Mouse (Mus musculus) embryonic facial prominence, embryonic 12.5 days (tissue): ENCODE measurements around the gene Gm38100. TPM values are rescaled to one million over a fixed set of nuclear protein-coding genes. Genes with fewer than 3 reads are reported as not detected.

ENCODE experiments used
- ATAC-seq: fragments of 200-750 bp; cut with Nextera tagmentation; 2 replicates; pipeline ENCODE4 v1.8.0; 2017; ENCODE audit not compliant: insufficient number of reproducible peaks, insufficient read depth, low FRiP score, low TSS enrichment
- H3K27ac ChIP-seq: fragments of 300-500 bp; sonication (generic); 2 replicates; pipeline ENCODE4 v1.5.1; 2016; ENCODE audit warnings: mild to moderate bottlenecking
- H3K27me3 ChIP-seq: fragments of 300-500 bp; sonication (generic); 2 replicates; pipeline ENCODE4 v1.6.1; 2016; ENCODE audit warnings: mild to moderate bottlenecking, moderate library complexity
- H3K36me3 ChIP-seq: fragments of 300-500 bp; sonication (generic); 2 replicates; pipeline ENCODE4 v1.6.1; 2016; ENCODE audit warnings: mild to moderate bottlenecking
- H3K4me1 ChIP-seq: fragments of 300-500 bp; sonication (generic); 2 replicates; pipeline ENCODE4 v1.6.1; 2016
- H3K4me2 ChIP-seq: fragments of 300-500 bp; sonication (generic); replicated peaks from 2 replicates; pipeline ENCODE4 v1.6.1; 2016; ENCODE audit warnings: mild to moderate bottlenecking, moderate library complexity
- H3K4me3 ChIP-seq: fragments of 300-500 bp; sonication (generic); 2 replicates; pipeline ENCODE4 v1.5.1; 2016; ENCODE audit warnings: mild to moderate bottlenecking
- H3K9ac ChIP-seq: fragments of 300-500 bp; sonication (generic); 2 replicates; pipeline ENCODE4 v1.6.1; 2016; ENCODE audit warnings: mild to moderate bottlenecking, moderate library complexity
- H3K9me3 ChIP-seq: fragments of 300-500 bp; sonication (generic); 2 replicates; pipeline ENCODE4 v1.6.1; 2016; ENCODE audit warnings: mild to moderate bottlenecking, moderate library complexity
- WGBS: fragments of 180-500 bp; shearing (Covaris S2); methylation state at CpG from one replicate; pipeline ENCODE4 v1.1.7; 2016; 5-methylcytosine and 5-hydroxymethylcytosine counted together
- polyA plus RNA-seq: library from polyadenylated mRNA; unstranded; fragments of >200 nt; fragmentation: Nextera tagmentation; extraction: Ambion mirVana; gene quantifications from 2 replicates; pipeline ENCODE4 v1.2.1, GENCODE M21; 2016

Gm38100 gene
- polyA plus RNA-seq = 0.09 TPM in 1 of 2 replicates, not detected in the other

DNA sequence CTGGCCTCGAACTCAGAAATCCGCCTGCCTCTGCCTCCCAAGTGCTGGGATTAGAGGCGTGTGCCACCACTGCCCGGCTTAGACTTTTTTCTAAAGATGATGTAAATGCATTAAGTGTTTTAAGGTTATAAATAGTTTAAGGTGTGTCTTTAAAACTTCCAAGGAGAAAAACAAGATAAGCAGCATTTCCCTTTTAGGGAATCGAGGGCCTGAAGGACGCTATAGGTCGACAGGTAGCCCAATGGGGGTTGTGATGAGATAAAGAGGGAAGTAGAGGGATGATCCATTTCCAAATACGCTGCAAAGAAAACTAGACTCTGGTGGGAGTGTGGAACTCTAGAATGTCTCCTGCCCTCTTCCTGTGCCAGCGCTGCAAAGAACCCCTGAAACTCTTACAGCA is at the start of gene Gm38100:
TSS of gene Gm38100 (plus strand) at position 301 of the 400 bp plus-strand sequence.
- H3K4me1 ChIP-seq = no peaks in the 10 kb centered on the region
- no peaks in the 10 kb centered on the region for H3K36me3 ChIP-seq
- WGBS = 90% methylated on average over 9 of the region's 9 CpGs
- H3K27me3 ChIP-seq = no peaks in the 10 kb centered on the region
- no peak within 1 kb of the TSS for H3K27ac ChIP-seq
- no peak for ATAC-seq
- H3K4me3 ChIP-seq = no peak within 1 kb of the TSS
- no peak within 1 kb of the TSS for H3K9ac ChIP-seq
- no peaks in the 10 kb centered on the region for H3K9me3 ChIP-seq
- no peak within 1 kb of the TSS for H3K4me2 ChIP-seq

DNA sequence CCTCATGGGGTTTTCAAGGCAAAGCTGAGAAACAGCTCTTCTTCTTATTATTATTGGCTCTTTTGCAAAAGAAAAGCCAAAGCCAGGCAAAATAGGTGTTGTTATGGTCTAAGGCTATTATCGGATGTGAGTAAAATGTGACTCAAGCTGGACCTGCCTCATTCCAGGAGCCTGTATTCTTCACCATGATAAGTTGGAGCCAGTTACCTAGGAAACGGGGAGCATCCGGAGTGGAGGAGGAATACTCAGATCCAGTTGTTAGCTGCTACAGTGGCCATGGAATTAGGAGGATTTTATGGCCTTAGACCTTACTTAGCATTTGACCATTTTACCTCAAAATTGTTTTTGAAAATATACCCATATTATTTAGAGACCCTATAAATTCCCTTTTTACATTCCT is 49.4 kb upstream of the Gm38100 start:
- no peak for ATAC-seq
- 71% methylated on average over 3 of the region's 3 CpGs for WGBS

DNA sequence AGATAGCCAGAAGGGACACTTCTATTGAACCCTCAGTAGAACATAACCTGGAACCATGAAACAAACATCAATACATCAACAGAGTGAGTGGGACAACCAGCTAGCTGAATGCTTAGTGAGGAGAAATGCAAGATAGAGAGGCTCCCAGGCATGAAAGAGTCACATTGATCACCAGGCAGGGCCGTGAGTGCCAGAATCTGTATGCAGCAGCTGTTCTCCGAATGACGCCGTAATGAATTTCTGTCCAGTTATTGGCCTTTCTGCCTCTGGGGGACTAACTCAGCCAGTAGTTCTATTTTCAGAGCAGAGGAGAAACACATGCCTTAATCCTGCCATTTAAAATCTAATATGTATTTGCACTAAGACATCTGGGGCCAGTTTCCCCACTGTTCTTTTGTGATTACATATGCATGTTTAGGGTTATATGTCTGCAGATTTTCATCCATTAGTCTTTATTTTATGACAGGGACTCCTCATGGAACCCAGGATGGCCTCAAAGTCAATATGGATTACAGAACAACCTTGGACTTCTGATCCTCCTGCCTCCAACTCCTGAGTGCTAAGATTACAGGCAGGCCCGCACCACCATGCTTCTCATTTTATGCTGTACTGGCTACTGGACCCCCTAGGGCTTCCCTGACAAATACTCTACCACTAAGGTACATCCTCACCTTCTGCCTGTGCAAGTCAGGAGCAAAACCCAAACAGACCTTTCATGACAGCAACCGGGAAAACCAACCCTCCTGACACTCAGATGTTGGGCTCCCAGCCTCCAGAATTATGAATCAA is 47.9 kb upstream of the Gm38100 start:
- H3K4me1 ChIP-seq = no peaks in the 10 kb centered on the region
- no peak overlapping the region for H3K4me2 ChIP-seq
- no peak for ATAC-seq
- whole genome bisulfite sequencing = 71% methylated on average over 6 of the region's 6 CpGs
- H3K9me3 ChIP-seq = no peaks in the 10 kb centered on the region
- H3K4me3 ChIP-seq = no peak overlapping the region
- H3K27ac ChIP-seq = no peak overlapping the region
- no peaks in the 10 kb centered on the region for H3K27me3 ChIP-seq
- no peaks in the 10 kb centered on the region for H3K36me3 ChIP-seq
- H3K9ac ChIP-seq = no peak overlapping the region

More for the DNA sequence above, 49.4 kb upstream of the Gm38100 start:
- no peaks in the 10 kb centered on the region for H3K4me1 ChIP-seq
- no peak overlapping the region for H3K4me2 ChIP-seq
- no peak overlapping the region for H3K9ac ChIP-seq
- no peaks in the 10 kb centered on the region for H3K27me3 ChIP-seq
- H3K36me3 ChIP-seq = no peaks in the 10 kb centered on the region
- no peaks in the 10 kb centered on the region for H3K9me3 ChIP-seq
- H3K4me3 ChIP-seq = no peak overlapping the region
- no peak overlapping the region for H3K27ac ChIP-seq

DNA sequence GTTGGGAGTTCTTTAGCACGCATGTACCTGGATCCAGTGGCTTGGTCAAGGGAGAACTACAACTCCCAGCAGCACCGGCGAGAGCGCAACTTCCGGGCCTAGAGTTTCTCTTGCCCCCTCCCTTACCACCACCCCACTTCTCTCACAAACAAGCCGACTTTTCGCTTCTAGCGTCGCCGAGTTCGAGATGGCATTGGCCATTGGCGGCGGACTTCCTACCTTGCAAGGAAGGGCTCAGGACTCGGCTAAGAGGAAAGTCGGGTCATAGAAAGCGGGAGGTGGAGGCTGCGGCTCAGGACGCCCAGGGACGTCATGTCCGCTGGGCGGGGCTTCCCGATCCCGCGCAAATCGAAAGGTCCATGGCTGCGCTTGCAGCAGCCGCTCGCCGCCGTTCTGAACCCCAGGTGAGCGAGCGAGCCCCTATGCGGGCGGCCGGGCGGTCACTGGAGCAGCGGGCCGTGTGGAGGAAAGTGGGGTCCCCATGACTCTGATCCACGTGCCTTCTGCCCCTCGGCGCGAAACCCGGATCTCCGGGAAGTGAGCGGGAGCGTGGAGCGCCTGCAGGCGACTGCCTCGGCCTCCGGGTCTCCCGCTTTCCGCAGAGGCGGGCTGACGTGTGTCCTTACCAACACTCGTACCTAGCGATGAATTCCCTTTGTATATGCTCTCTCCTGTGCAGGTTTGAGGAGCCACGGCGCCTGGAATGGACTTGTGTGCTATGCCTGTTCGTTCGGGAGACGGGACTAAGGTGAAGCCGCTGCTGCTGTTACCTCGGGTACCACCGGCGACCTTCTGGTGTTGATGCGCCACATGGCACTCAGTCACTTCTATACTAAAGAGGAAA is 39.5 kb upstream of the Gm38100 start, which contains the start of gene Exo1:
TSS of gene Exo1 (plus strand) at position 129 of the 844 bp plus-strand sequence.
- WGBS = under 1% methylated on average over 60 of the region's 66 CpGs
- ATAC-seq = peak; percentile 94
- peaks cover 15% of the 10 kb centered on the region for H3K36me3 ChIP-seq
- H3K27ac ChIP-seq = peak within 1 kb of the TSS; percentile 88
- H3K4me1 ChIP-seq = peaks cover 21% of the 10 kb centered on the region
- no peaks in the 10 kb centered on the region for H3K27me3 ChIP-seq
- peak within 1 kb of the TSS; percentile 63 for H3K4me2 ChIP-seq
- H3K4me3 ChIP-seq = peak within 1 kb of the TSS; percentile 75
- H3K9ac ChIP-seq = peak within 1 kb of the TSS; percentile 69
- no peaks in the 10 kb centered on the region for H3K9me3 ChIP-seq

DNA sequence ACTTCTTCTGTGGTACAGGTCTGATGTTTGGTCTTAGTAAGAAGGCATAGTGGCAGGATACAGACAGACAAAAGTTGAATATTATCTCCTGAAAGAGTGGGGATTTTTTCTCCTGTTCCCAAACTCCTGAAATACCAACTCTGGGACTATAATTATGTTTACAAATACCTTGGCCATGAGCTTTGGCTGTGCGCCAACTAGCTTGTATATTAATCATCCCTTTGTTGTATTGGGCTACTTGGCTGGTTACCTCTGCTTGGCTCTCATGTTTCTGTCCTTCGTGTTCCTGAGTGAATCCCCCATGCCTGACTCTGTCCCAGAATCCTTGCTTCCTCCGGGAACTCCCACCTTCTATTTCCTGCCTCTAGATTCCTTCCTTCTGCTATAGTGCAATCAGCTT is 36.7 kb upstream of the Gm38100 start:
- no peak for ATAC-seq
- WGBS = 80% methylated on average over 3 of the region's 3 CpGs
- H3K36me3 ChIP-seq = peaks cover 31% of the 10 kb centered on the region

DNA sequence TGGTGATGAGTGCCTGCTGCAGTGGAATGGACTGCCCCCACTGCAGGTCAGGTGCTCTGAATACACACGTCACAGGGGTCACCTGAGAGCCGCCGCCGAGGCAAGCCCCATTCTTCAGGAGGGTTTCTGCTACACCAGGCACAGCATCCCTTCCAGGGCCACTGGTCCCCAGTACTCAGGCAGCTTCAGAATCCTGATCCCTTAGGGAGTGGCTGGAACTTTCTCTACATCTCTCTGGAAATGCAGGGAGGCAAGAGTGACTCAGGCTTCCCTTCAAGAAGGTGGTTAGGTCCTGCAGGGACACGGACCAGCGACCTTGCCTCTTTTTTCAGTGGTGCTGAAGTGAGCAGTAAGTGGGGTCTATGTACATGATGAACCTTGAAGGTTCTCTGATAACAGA is 26.9 kb upstream of the Gm38100 start:
- H3K36me3 ChIP-seq = peaks cover 58% of the 10 kb centered on the region
- WGBS = 92% methylated on average over 6 of the region's 6 CpGs

More for the DNA sequence above, 36.7 kb upstream of the Gm38100 start:
- H3K27me3 ChIP-seq = no peaks in the 10 kb centered on the region
- H3K4me3 ChIP-seq = no peak overlapping the region
- H3K9ac ChIP-seq = no peak overlapping the region
- H3K27ac ChIP-seq = no peak overlapping the region
- H3K4me1 ChIP-seq = peaks cover 21% of the 10 kb centered on the region
- no peak overlapping the region for H3K4me2 ChIP-seq
- no peaks in the 10 kb centered on the region for H3K9me3 ChIP-seq

DNA sequence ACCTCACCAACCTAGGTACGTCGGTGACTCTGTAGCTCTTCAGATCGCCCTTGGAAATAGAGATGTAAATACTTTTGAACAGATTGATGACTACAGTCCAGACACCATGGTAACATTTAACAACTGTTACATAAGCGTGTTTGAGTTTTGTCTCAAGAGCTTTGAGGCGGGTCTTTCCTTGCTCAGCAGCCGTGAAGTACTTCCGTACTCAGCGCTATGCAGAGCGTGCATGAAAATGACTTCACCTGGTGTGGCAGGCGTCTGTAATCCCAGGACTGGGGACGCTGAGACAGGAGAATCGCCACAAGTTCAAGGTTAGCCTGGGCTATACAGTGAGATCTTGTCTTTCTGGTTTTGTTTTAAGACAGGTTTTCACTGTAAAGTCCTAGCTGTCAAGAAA is 26.4 kb upstream of the Gm38100 start:
- no peaks in the 10 kb centered on the region for H3K9me3 ChIP-seq
- H3K27ac ChIP-seq = no peak overlapping the region
- no peak overlapping the region for H3K9ac ChIP-seq
- H3K4me2 ChIP-seq = no peak overlapping the region
- no peaks in the 10 kb centered on the region for H3K27me3 ChIP-seq
- ATAC-seq = no peak
- no peaks in the 10 kb centered on the region for H3K4me1 ChIP-seq
- 94% methylated on average over 12 of the region's 12 CpGs for WGBS
- H3K36me3 ChIP-seq = peaks cover 54% of the 10 kb centered on the region
- H3K4me3 ChIP-seq = no peak overlapping the region

More for the DNA sequence above, 26.9 kb upstream of the Gm38100 start:
- H3K4me2 ChIP-seq = no peak overlapping the region
- no peaks in the 10 kb centered on the region for H3K4me1 ChIP-seq
- no peaks in the 10 kb centered on the region for H3K27me3 ChIP-seq
- no peaks in the 10 kb centered on the region for H3K9me3 ChIP-seq
- H3K9ac ChIP-seq = no peak overlapping the region
- H3K4me3 ChIP-seq = no peak overlapping the region
- ATAC-seq = no peak
- H3K27ac ChIP-seq = no peak overlapping the region

DNA sequence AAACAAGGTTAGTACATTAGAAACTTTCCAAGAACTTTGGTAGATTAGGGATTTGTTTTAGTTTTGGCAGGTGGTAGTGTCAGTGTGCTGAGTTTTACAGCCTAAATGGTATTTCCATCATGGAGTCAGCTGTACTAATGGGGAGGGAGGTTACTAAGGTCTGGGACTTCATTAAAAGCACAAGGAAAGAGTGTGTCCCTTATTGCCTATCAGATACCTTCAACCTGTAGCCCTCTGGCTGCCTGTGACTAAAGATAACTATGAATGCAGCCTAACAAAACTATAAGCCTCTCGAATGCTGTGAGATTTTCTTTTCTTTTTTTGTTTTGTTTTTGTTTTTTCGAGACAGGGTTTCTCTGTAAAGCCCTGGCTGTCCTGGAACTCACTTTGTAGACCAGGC is 8.9 kb upstream of the Gm38100 start:
- Histone ChIP-seq H3K27me3 (no peaks in the 10 kb centered on the region), H3K9me3 (no peaks in the 10 kb centered on the region), H3K9ac (no peak overlapping the region), H3K4me1 (no peaks in the 10 kb centered on the region), H3K4me3 (no peak overlapping the region), H3K36me3 (peaks cover 43% of the 10 kb centered on the region), H3K4me2 (no peak overlapping the region), H3K27ac (no peak overlapping the region)
- 90% methylated on average over 2 of the region's 2 CpGs for WGBS
- ATAC-seq = no peak

DNA sequence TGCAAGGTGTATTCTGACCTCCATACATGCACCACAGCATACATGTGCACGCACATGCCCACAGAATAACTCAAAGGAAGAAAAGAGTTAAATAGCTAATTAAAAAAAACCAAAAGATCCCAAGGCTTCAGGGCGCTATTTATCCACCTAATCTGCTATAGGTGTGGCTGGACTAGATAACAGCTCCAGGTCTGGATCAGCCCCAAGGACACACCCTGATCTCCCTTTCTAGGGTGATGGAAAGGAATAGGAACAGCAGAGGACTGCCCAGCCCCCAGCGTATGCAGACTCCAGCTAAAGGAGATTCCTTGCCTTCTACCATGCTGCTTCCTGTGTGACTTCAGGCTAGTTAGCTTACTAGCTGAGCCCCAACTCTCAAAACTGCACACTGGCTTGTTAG is 8.1 kb upstream of the Gm38100 start:
- no peaks in the 10 kb centered on the region for H3K4me1 ChIP-seq
- no peaks in the 10 kb centered on the region for H3K9me3 ChIP-seq
- WGBS = 89% methylated on average over 3 of the region's 3 CpGs
- no peak overlapping the region for H3K9ac ChIP-seq
- no peak for ATAC-seq
- no peaks in the 10 kb centered on the region for H3K27me3 ChIP-seq
- no peak overlapping the region for H3K4me2 ChIP-seq
- H3K36me3 ChIP-seq = peaks cover 37% of the 10 kb centered on the region
- no peak overlapping the region for H3K4me3 ChIP-seq
- H3K27ac ChIP-seq = no peak overlapping the region

DNA sequence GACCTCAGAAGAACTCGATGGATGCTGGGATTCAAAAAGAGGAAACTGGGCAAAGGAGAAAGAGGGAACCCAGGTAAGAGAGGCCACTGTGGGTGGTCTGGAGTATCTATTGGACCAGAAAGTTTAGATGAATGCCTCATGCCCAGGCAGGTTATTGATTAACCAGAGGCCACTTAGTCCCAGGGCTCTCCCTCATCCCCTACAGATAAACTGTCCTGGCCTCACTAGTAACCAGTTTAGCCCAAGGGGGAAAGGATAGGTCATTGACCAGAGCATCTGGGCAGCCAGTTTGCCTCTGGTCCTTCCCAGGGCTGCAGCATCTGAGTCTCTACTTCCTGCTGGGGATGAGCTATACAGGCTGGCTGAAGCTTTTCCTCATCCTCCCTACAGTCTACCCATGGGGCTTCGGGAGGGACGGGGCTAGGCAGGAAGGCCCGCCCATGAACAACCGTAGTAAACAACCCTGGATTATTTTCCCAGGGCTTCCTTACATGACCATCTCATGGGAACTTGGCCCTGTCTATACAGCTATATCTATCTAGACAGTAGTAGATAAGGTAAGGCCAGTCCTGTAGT is 6.3 kb upstream of the Gm38100 start:
- Histone ChIP-seq H3K36me3 (peaks cover 21% of the 10 kb centered on the region), H3K4me2 (no peak overlapping the region), H3K9me3 (no peaks in the 10 kb centered on the region), H3K27ac (no peak overlapping the region), H3K9ac (no peak overlapping the region), H3K4me3 (no peak overlapping the region), H3K4me1 (no peaks in the 10 kb centered on the region), H3K27me3 (no peaks in the 10 kb centered on the region)
- no peak for ATAC-seq
- WGBS = 72% methylated on average over 5 of the region's 5 CpGs

DNA sequence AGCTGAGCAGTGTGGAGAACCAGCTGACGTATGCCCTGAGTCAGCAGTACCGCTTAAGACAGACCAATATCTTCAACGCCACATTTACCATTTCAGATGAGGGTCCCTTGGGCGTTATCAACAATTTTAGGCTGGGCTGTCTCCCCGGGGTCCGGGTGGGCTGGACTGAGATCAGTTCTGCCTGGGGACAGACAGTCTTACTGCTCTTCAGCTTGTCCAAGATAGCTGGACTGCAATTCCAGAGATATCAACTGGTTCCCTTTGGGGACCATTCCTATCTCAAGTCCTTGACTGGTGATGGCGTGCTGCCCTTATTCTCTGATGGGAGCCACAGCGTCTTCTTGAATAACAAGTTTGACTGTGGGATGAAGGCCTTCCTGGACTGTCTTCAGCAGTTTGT is 962 bp downstream of the Gm38100 start:
- no peak overlapping the region for H3K4me2 ChIP-seq
- H3K36me3 ChIP-seq = no peaks in the 10 kb centered on the region
- no peak overlapping the region for H3K27ac ChIP-seq
- no peaks in the 10 kb centered on the region for H3K27me3 ChIP-seq
- H3K4me1 ChIP-seq = no peaks in the 10 kb centered on the region
- no peaks in the 10 kb centered on the region for H3K9me3 ChIP-seq
- H3K4me3 ChIP-seq = no peak overlapping the region
- H3K9ac ChIP-seq = no peak overlapping the region
- 93% methylated on average over 8 of the region's 8 CpGs for WGBS
- no peak for ATAC-seq
